Mouse (Mus musculus): ENCODE results near the gene Ifitm1. TPM values are rescaled to one million over a fixed set of nuclear protein-coding genes. Genes with fewer than 3 reads are reported as not detected.

The Ifitm1 gene
- polyA plus RNA-seq, 1 experiment from 2014 or later = 20.6 TPM

- Histone ChIP-seq H3K9ac (replicated peaks) (peak within 1 kb of the TSS; percentile 40), H3K27ac (replicated peaks) (peak within 1 kb of the TSS; percentile 77), H3K4me3 (replicated peaks) (peak within 1 kb of the TSS; percentile 42), H3K27me3 (replicated peaks) (no peaks in the 10 kb centered on the region), H3K4me2 (peak within 1 kb of the TSS; percentile 58), H3K36me3 (no peaks in the 10 kb centered on the region), H3K4me1 (peaks cover 27% of the 10 kb centered on the region), H3K9me3 (replicated peaks) (no peaks in the 10 kb centered on the region)
- peak; percentile 70 for ATAC-seq (ENCODE audit: low FRiP score)
- WGBS = 3% methylated on average over 33 of the region's 33 CpGs
Observed at GRCm38 (mm10) chr7:140941222-140942051, 25.6 kb upstream of the Ifitm1 start, which contains the start of gene Pgghg. TSS of gene Pgghg (plus strand) at chr7:140941391.

GRCm38 (mm10) chr7:140942341-140942740 is 24.7 kb upstream of the Ifitm1 start:
- Histone ChIP-seq H3K27ac (replicated peaks) (peak overlapping the region; percentile 77), H3K9me3 (replicated peaks) (no peaks in the 10 kb centered on the region), H3K27me3 (replicated peaks) (no peaks in the 10 kb centered on the region), H3K4me3 (replicated peaks) (peak overlapping the region; percentile 42), H3K9ac (replicated peaks) (0 out of 2 replicates have a peak overlapping the region, but pooled peaks have one; percentile 40), H3K36me3 (no peaks in the 10 kb centered on the region), H3K4me2 (peak overlapping the region; percentile 58), H3K4me1 (peaks cover 27% of the 10 kb centered on the region)
- 67% methylated on average over 9 of the region's 9 CpGs for WGBS
- no peak for ATAC-seq (ENCODE audit: low FRiP score)

GRCm38 (mm10) chr7:140942811-140943210 is 24.2 kb upstream of the Ifitm1 start:
- no peak for ATAC-seq (ENCODE audit: low FRiP score)
- no peaks in the 10 kb centered on the region for H3K27me3 ChIP-seq (replicated peaks)
- H3K9ac ChIP-seq (replicated peaks) = no peak overlapping the region
- H3K4me1 ChIP-seq = peaks cover 27% of the 10 kb centered on the region
- no peaks in the 10 kb centered on the region for H3K36me3 ChIP-seq
- H3K4me3 ChIP-seq (replicated peaks) = no peak overlapping the region
- no peaks in the 10 kb centered on the region for H3K9me3 ChIP-seq (replicated peaks)
- WGBS = 92% methylated on average over 10 of the region's 10 CpGs
- H3K4me2 ChIP-seq = no peak overlapping the region
- H3K27ac ChIP-seq (replicated peaks) = no peak overlapping the region

DNA sequence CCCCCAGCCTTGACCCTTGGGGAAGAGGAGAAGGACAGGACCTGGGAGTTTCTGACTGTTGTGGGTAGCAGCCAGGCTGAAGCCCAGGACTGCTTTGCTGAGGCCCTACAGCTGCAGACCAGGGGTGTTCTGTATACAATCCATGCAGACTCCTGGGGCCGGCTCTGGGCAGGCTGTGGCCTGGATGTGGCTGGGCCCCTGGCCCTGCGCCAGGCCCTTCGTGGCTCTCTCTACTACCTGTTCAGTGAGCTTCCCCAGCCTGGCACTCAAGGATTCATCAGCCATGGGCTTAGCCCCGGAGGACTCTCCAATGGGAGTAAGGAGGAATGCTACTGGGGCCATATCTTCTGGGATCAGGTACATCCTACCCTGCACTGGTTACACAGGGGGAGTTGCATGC is 23.7 kb upstream of the Ifitm1 start:
- no peak overlapping the region for H3K9ac ChIP-seq (replicated peaks)
- H3K4me1 ChIP-seq = peaks cover 27% of the 10 kb centered on the region
- no peaks in the 10 kb centered on the region for H3K9me3 ChIP-seq (replicated peaks)
- no peak overlapping the region for H3K4me2 ChIP-seq
- no peaks in the 10 kb centered on the region for H3K27me3 ChIP-seq (replicated peaks)
- no peak overlapping the region for H3K27ac ChIP-seq (replicated peaks)
- H3K36me3 ChIP-seq = no peaks in the 10 kb centered on the region
- ATAC-seq (ENCODE audit: low FRiP score) = no peak
- no peak overlapping the region for H3K4me3 ChIP-seq (replicated peaks)
- 83% methylated on average over 4 of the region's 4 CpGs for WGBS

GRCm38 (mm10) chr7:140944236-140944635 is 22.8 kb upstream of the Ifitm1 start:
- no peak for ATAC-seq (ENCODE audit: low FRiP score)
- WGBS = 92% methylated on average over 7 of the region's 7 CpGs
- H3K4me3 ChIP-seq (replicated peaks) = no peak overlapping the region

GRCm38 (mm10) chr7:140945247-140945646 is 21.8 kb upstream of the Ifitm1 start:
- Histone ChIP-seq H3K4me3 (replicated peaks) (no peak overlapping the region), H3K9ac (replicated peaks) (no peak overlapping the region), H3K27me3 (replicated peaks) (no peaks in the 10 kb centered on the region), H3K4me1 (peaks cover 15% of the 10 kb centered on the region), H3K9me3 (replicated peaks) (no peaks in the 10 kb centered on the region), H3K27ac (replicated peaks) (no peak overlapping the region), H3K36me3 (no peaks in the 10 kb centered on the region), H3K4me2 (no peak overlapping the region)
- no peak for ATAC-seq (ENCODE audit: low FRiP score)
- WGBS = 93% methylated on average over 5 of the region's 5 CpGs

More at GRCm38 (mm10) chr7:140944236-140944635, 22.8 kb upstream of the Ifitm1 start:
- Histone ChIP-seq H3K9ac (replicated peaks) (no peak overlapping the region), H3K4me2 (no peak overlapping the region), H3K4me1 (peaks cover 25% of the 10 kb centered on the region), H3K9me3 (replicated peaks) (no peaks in the 10 kb centered on the region), H3K36me3 (no peaks in the 10 kb centered on the region), H3K27me3 (replicated peaks) (no peaks in the 10 kb centered on the region), H3K27ac (replicated peaks) (no peak overlapping the region)

GRCm38 (mm10) chr7:140946311-140946710 is 20.7 kb upstream of the Ifitm1 start:
- H3K4me3 ChIP-seq (replicated peaks) = no peak overlapping the region
- H3K9ac ChIP-seq (replicated peaks) = no peak overlapping the region
- no peaks in the 10 kb centered on the region for H3K36me3 ChIP-seq
- no peak overlapping the region for H3K4me2 ChIP-seq
- H3K4me1 ChIP-seq = peaks cover 17% of the 10 kb centered on the region
- no peak for ATAC-seq (ENCODE audit: low FRiP score)
- 90% methylated on average over 10 of the region's 10 CpGs for WGBS
- no peaks in the 10 kb centered on the region for H3K9me3 ChIP-seq (replicated peaks)
- no peaks in the 10 kb centered on the region for H3K27me3 ChIP-seq (replicated peaks)
- H3K27ac ChIP-seq (replicated peaks) = no peak overlapping the region

- H3K36me3 ChIP-seq = no peaks in the 10 kb centered on the region
- H3K4me1 ChIP-seq = peaks cover 13% of the 10 kb centered on the region; the same call in 1 of the 2 replicates
- no peak overlapping the region for H3K9ac ChIP-seq (replicated peaks)
- H3K4me3 ChIP-seq (replicated peaks) = no peak overlapping the region
- no peak overlapping the region for H3K27ac ChIP-seq (replicated peaks)
- 76% methylated on average over 7 of the region's 7 CpGs for WGBS
- no peak overlapping the region for H3K4me2 ChIP-seq
- H3K9me3 ChIP-seq (replicated peaks) = no peaks in the 10 kb centered on the region
- no peaks in the 10 kb centered on the region for H3K27me3 ChIP-seq (replicated peaks)
- ATAC-seq (ENCODE audit: low FRiP score) = no peak
Observed at GRCm38 (mm10) chr7:140946980-140947379, 20.0 kb upstream of the Ifitm1 start.

GRCm38 (mm10) chr7:140948161-140948560 is 18.9 kb upstream of the Ifitm1 start:
- Histone ChIP-seq H3K4me1 (peaks cover 10% of the 10 kb centered on the region; the same call in 1 of the 2 replicates), H3K36me3 (no peaks in the 10 kb centered on the region), H3K27ac (replicated peaks) (no peak overlapping the region), H3K4me3 (replicated peaks) (no peak overlapping the region), H3K9ac (replicated peaks) (no peak overlapping the region), H3K4me2 (no peak overlapping the region), H3K9me3 (replicated peaks) (no peaks in the 10 kb centered on the region), H3K27me3 (replicated peaks) (no peaks in the 10 kb centered on the region)
- WGBS = 88% methylated on average over 8 of the region's 8 CpGs
- ATAC-seq (ENCODE audit: low FRiP score) = no peak

DNA sequence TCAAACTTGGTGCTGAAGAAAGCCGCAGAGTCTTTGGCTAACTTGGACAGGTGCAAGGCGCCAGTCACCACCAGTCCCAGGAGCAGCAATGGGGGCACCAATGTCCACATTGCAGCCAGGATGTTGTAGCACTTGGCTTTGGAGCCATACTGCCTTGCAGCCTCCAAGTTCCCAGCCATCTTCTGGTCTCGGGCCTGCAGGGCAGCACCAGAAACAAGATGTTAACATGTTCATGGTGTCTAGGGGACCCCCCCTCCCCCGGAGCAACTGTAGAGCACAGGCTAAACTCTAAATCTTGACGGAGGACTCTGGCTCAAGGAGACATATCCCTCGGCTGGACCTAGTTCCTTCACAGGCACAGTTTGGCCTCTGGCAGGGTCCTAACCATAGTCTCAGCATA is 17.8 kb upstream of the Ifitm1 start:
- Histone ChIP-seq H3K9me3 (replicated peaks) (no peaks in the 10 kb centered on the region), H3K36me3 (no peaks in the 10 kb centered on the region), H3K27ac (replicated peaks) (no peak overlapping the region), H3K4me1 (peaks cover 14% of the 10 kb centered on the region; the same call in 1 of the 2 replicates), H3K4me2 (no peak overlapping the region), H3K9ac (replicated peaks) (no peak overlapping the region), H3K27me3 (replicated peaks) (no peaks in the 10 kb centered on the region), H3K4me3 (replicated peaks) (no peak overlapping the region)
- 92% methylated on average over 6 of the region's 6 CpGs for WGBS
- ATAC-seq (ENCODE audit: low FRiP score) = no peak

DNA sequence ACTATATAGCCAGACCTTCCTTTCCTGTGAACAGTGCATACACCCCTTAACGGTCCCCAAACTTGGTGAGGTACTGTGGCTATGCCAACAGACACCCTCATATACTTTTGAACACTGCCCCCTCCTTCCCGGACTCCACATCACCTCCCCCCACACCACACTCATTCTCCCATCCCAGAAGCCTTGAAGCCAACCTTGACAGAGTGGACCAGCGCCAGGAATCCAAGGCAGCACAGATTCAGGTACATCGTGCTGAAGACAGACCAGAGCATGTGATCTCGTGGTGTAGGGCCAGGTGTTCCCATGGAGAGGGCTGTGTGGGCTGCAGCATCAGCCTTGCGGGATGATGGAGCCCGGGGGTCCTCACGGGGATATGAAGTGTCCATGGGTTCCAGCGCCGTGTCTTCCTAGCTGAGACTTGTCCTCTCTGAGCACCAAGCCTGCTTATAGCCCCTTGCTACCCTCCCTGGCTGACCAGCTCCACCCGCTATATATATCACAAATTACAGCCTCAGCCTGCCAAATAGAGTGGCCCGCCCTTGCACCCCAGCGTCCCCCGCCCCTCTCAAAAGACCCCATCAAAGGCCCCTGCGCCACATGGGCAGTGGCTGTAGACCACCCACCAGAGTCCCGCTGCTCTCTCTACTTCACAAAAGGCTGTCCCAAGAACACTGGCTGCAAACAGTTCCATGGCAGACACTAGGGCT is 17.0 kb upstream of the Ifitm1 start, which contains the start of gene Ifitm5:
Gene Ifitm5 (minus strand): TSS at position 468 of the 707 bp plus-strand sequence.
- WGBS = 52% methylated on average over 16 of the region's 16 CpGs
- Histone ChIP-seq H3K9ac (replicated peaks) (no peak within 1 kb of the TSS), H3K4me1 (peaks cover 18% of the 10 kb centered on the region; the same call in 1 of the 2 replicates), H3K27me3 (replicated peaks) (no peaks in the 10 kb centered on the region), H3K9me3 (replicated peaks) (no peaks in the 10 kb centered on the region), H3K27ac (replicated peaks) (peak within 1 kb of the TSS; percentile 35; the same call in 1 of the 2 replicates), H3K4me2 (no peak within 1 kb of the TSS), H3K36me3 (no peaks in the 10 kb centered on the region), H3K4me3 (replicated peaks) (no peak within 1 kb of the TSS)
- ATAC-seq (ENCODE audit: low FRiP score) = no peak
